Mouse (Mus musculus) myocyte (in vitro differentiated cells): Measurements from ENCODE around the gene Flywch2.

Experiments
- E2F4 ChIP-seq: IDR thresholded peaks from one replicate; pipeline ENCODE4 v1.6.1; 2011; ENCODE audit warnings: mild to moderate bottlenecking, control low read depth, moderate library complexity; ENCODE audit not compliant: insufficient read depth
- POLR2A ChIP-seq: IDR thresholded peaks from one replicate; pipeline ENCODE4 v1.6.1; 2011; ENCODE audit warnings: low read depth, mild to moderate bottlenecking, control low read depth, moderate library complexity; ENCODE audit not compliant: insufficient read length
- POLR2AphosphoS2 ChIP-seq: IDR thresholded peaks from one replicate; pipeline ENCODE4 v1.6.1; 2011; ENCODE audit warnings: low read depth, control low read depth; ENCODE audit not compliant: insufficient read length
- REST ChIP-seq: IDR thresholded peaks from one replicate; pipeline ENCODE4 v1.6.1; 2011; ENCODE audit warnings: mild to moderate bottlenecking, control low read depth, moderate library complexity; ENCODE audit not compliant: insufficient read depth, insufficient read length
- TCF12 ChIP-seq: IDR thresholded peaks from one replicate; pipeline ENCODE4 v1.6.1; 2011; ENCODE audit warnings: mild to moderate bottlenecking, control low read depth; ENCODE audit not compliant: poor library complexity, insufficient read depth, severe bottlenecking
- TCF3 ChIP-seq: IDR thresholded peaks from one replicate; pipeline ENCODE4 v1.6.1; 2011; ENCODE audit warnings: low read depth, control low read depth; ENCODE audit not compliant: insufficient read length
- USF1 ChIP-seq: IDR thresholded peaks from one replicate; pipeline ENCODE4 v1.6.1; 2011; ENCODE audit warnings: low read depth, mild to moderate bottlenecking, control low read depth, moderate library complexity

DNA sequence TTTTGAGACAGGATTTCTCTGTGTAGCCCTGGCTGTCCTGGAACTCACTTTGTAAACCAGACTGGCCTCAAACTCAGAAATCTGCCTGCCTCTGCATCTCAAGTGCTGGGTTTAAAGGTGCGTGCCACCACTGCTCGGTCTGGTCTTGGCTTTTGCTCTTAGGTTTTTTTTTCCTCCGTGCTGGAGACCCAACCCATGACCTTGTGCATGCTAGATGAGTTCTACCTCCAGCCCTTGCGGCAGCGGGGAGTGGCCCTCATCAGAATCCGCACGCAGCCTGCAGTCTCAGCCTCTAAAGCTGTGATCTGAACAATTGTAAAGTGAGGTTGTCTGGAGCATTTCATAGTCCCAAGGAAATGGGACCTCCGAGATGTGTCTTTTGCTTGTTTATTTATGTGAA is 9.4 kb upstream of the Flywch2 start:
- TF ChIP-seq POLR2AphosphoS2 (no peak), REST (no peak), POLR2A (no peak), E2F4 (no peak), TCF12 (no peak), USF1 (no peak), TCF3 (no peak)
